Mouse (Mus musculus): ENCODE measurements around the gene Fam117a. TPM values are rescaled to one million over a fixed set of nuclear protein-coding genes. Genes with fewer than 3 reads are reported as not detected.

Gene Fam117a
- total and polyA plus RNA-seq, 3 experiments = 49.9 to 116 TPM; not detected in 1

- DNase-seq (ENCODE audit: low read depth, low spot score) = no peak
- no peaks in the 10 kb centered on the region for H3K9me3 ChIP-seq (replicated peaks; ENCODE audit: insufficient read depth, low read length)
- peaks cover 35 to 39% of the 10 kb centered on the region in 2 experiments for H3K4me1 ChIP-seq (ENCODE audit: control insufficient read depth in 1 of 2, insufficient read depth in 2 of 2, low read length in 2 of 2)
- no peak for TF ChIP-seq GABPA (IDR thresholded peaks at IDR 0.05; ENCODE audit: low read depth, low read length)
- TF ChIP-seq MYC (IDR thresholded peaks at IDR 0.05; ENCODE audit: low read depth, low read length) = no peak
- no peak for TF ChIP-seq NRF1 (IDR thresholded peaks at IDR 0.05; ENCODE audit: insufficient read depth, low read depth, low read length, poor library complexity, severe bottlenecking)
- no peak for TF ChIP-seq GATA1 (IDR thresholded peaks at IDR 0.05; ENCODE audit: low read depth, low read length)
- no peak for TF ChIP-seq ETS1 (IDR thresholded peaks at IDR 0.05; ENCODE audit: low read depth, low read length)
- TF ChIP-seq CTCF (IDR thresholded peaks at IDR 0.05 in 2 of 3, conservative IDR thresholded peaks at IDR 0.05 in 1 of 3; ENCODE audit: control insufficient read depth in 1 of 3, insufficient read depth in 1 of 3, low read depth in 2 of 3, low read length in 3 of 3, poor library complexity in 1 of 3, severe bottlenecking in 1 of 3) = no peak
- TF ChIP-seq KAT2A (conservative IDR thresholded peaks at IDR 0.05; ENCODE audit: low read depth, low read length) = no peak
- TF ChIP-seq NELFE (IDR thresholded peaks at IDR 0.05; ENCODE audit: low read depth, low read length) = no peak
- no peak for TF ChIP-seq TCF12 (IDR thresholded peaks at IDR 0.05; ENCODE audit: low read depth, low read length)
- no peak for TF ChIP-seq E2F4 (IDR thresholded peaks at IDR 0.05; ENCODE audit: borderline replicate concordance, low read depth, low read length)
- TF ChIP-seq SIN3A (IDR thresholded peaks at IDR 0.05; ENCODE audit: low read length) = no peak
- TF ChIP-seq TBP (IDR thresholded peaks at IDR 0.05; ENCODE audit: low read depth, low read length) = no peak
- TF ChIP-seq MAX (IDR thresholded peaks at IDR 0.05; ENCODE audit: low read length) = no peak
- no peak for TF ChIP-seq ZKSCAN1 (IDR thresholded peaks at IDR 0.05; ENCODE audit: low read depth, low read length)
- H3K4me3 ChIP-seq (ENCODE audit: control insufficient read depth in 1 of 2, insufficient read depth in 1 of 2, low read depth in 2 of 2, low read length in 2 of 2) = peak overlapping the region; percentile 71 to 73
- no peaks in the 10 kb centered on the region for H3K27me3 ChIP-seq (ENCODE audit: control insufficient read depth in 1 of 2, insufficient read depth in 2 of 2, low read length in 2 of 2)
- peak overlapping the region; percentile 65 for H3K9ac ChIP-seq (ENCODE audit: control insufficient read depth, low read depth, low read length, poor library complexity, severe bottlenecking)
- H3K79me2 ChIP-seq (ENCODE audit: control insufficient read depth, insufficient read depth, low read length, poor library complexity) = peaks cover 27% of the 10 kb centered on the region
- H3K27ac ChIP-seq (ENCODE audit: control insufficient read depth, low read depth, low read length) = peak overlapping the region; percentile 79; the same call in 1 of the 2 replicates
- H3K36me3 ChIP-seq (ENCODE audit: control insufficient read depth in 1 of 2, insufficient read depth in 2 of 2, low read length in 2 of 2) = peaks cover 6 to 44% of the 10 kb centered on the region in 2 experiments
Observed at GRCm38 (mm10) chr11:95311425-95311807, 25.4 kb upstream of the Fam117a start.

GRCm38 (mm10) chr11:95315215-95315955 lies 21.4 kb upstream of the Fam117a start:
- DNase-seq (ENCODE audit: low read depth, low spot score) = peak; percentile 80
- H3K9ac ChIP-seq (ENCODE audit: control insufficient read depth, low read depth, low read length, poor library complexity, severe bottlenecking) = peak overlapping the region; percentile 4; the same call in 1 of the 2 replicates
- peaks cover 52 to 59% of the 10 kb centered on the region in 2 experiments for H3K4me1 ChIP-seq (ENCODE audit: control insufficient read depth in 1 of 2, insufficient read depth in 2 of 2, low read length in 2 of 2)
- TF ChIP-seq MAFK (IDR thresholded peaks at IDR 0.05; ENCODE audit: borderline replicate concordance, low read depth, low read length) (no peak), SIN3A (IDR thresholded peaks at IDR 0.05; ENCODE audit: low read length) (0 out of 2 replicates have a peak, but pooled peaks have one; percentile 4), CHD1 (IDR thresholded peaks at IDR 0.05; ENCODE audit: low read depth, low read length) (no peak), ELF1 (IDR thresholded peaks at IDR 0.05; ENCODE audit: low read depth, low read length) (peak; percentile 56), USF1 (IDR thresholded peaks at IDR 0.05; ENCODE audit: low read depth, low read length) (no peak), MXI1 (IDR thresholded peaks at IDR 0.05; ENCODE audit: low read depth, low read length) (no peak), MAX (IDR thresholded peaks at IDR 0.05; ENCODE audit: low read length) (0 out of 2 replicates have a peak, but pooled peaks have one; percentile 21), MAZ (IDR thresholded peaks at IDR 0.05; ENCODE audit: low read depth, low read length) (0 out of 2 replicates have a peak, but pooled peaks have one; percentile 32), ZKSCAN1 (IDR thresholded peaks at IDR 0.05; ENCODE audit: low read depth, low read length) (no peak), MYB (IDR thresholded peaks at IDR 0.05; ENCODE audit: low read depth, low read length) (no peak), EP300 (IDR thresholded peaks at IDR 0.05; ENCODE audit: low read depth in 1 of 2, low read length in 2 of 2) (no peak)
- H3K9me3 ChIP-seq (replicated peaks; ENCODE audit: insufficient read depth, low read length) = no peaks in the 10 kb centered on the region
- no peaks in the 10 kb centered on the region for H3K79me2 ChIP-seq (ENCODE audit: control insufficient read depth, insufficient read depth, low read length, poor library complexity)
- peaks cover 0 to 58% of the 10 kb centered on the region in 2 experiments; a peak in 2 of 4 replicates for H3K36me3 ChIP-seq (ENCODE audit: control insufficient read depth in 1 of 2, insufficient read depth in 2 of 2, low read length in 2 of 2)
- peak overlapping the region; percentile 5; the same call in 1 of the 2 replicates for H3K27ac ChIP-seq (ENCODE audit: control insufficient read depth, low read depth, low read length)
- no peaks in the 10 kb centered on the region for H3K27me3 ChIP-seq (ENCODE audit: control insufficient read depth in 1 of 2, insufficient read depth in 2 of 2, low read length in 2 of 2)
- H3K4me3 ChIP-seq (ENCODE audit: control insufficient read depth in 1 of 2, insufficient read depth in 1 of 2, low read depth in 2 of 2, low read length in 2 of 2) = no peak overlapping the region
